Mouse (Mus musculus): ENCODE measurements at regions not wholly inside any gene's neighbourhood (a gene's known extent, or its start where the extent isn't known, plus 50 kb on each side); places are given as distances from the start of the nearest gene placed in this dataset.
"Not testable (repeated sequence)": the region's sequence is repeated elsewhere in the genome, so short reads cannot be mapped to it uniquely, and the experiment has no call there.

DNA sequence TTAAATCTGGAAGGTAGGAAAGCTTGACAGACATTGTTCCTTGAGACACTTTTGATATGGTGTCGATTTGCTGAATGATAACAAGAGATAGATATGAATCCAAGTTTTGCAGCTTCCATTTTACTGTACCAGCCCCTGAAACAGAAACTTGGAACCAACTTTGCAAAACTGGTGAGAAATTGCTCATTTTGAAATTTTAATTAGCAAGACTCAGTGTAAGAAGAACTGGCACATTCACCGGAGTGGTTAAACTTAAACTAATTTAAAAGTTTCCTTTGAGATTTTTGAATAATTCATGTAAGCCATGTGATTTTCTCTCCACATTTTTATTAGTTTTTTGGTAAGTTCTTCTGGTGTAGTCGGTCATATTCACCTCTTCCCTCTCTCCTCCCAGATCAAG lies 85.3 kb downstream of the Slitrk1 start:
- DNase-seq (ENCODE audit: low spot score in 2 of 2): no peak

DNA sequence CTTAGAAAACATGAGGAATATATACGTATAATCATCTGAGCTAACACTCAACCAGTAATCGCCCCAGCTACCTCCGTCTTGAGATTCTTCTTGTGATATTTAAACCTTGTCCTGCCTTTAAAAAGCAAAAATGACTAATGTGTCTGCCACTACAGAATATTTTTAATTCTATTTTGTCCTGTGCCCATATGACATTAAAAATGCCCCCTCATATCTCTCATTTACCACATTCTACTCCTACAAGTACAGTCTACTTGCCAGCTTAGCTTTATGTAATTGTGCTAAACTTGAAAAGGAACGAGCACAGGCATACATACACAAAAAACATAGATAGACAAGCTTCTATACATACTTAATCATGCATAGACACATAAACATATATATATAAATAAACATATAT lies 92.4 kb downstream of the Slitrk1 start:
- no peak for DNase-seq (ENCODE audit: low spot score in 2 of 2)

GRCm38 (mm10) chr14:108819370-108819769 lies 94.6 kb downstream of the Slitrk1 start:
- DNase-seq (ENCODE audit: low spot score in 2 of 2): no peak

GRCm38 (mm10) chr14:108805394-108805982 lies 108.5 kb downstream of the Slitrk1 start:
- peak in 1 of 2 experiments; percentile 6 for DNase-seq (ENCODE audit: low spot score in 2 of 2)

- DNase-seq (ENCODE audit: low spot score in 2 of 2): no peak
Observed at GRCm38 (mm10) chr14:108798884-108799283, 115.1 kb downstream of the Slitrk1 start.

DNA sequence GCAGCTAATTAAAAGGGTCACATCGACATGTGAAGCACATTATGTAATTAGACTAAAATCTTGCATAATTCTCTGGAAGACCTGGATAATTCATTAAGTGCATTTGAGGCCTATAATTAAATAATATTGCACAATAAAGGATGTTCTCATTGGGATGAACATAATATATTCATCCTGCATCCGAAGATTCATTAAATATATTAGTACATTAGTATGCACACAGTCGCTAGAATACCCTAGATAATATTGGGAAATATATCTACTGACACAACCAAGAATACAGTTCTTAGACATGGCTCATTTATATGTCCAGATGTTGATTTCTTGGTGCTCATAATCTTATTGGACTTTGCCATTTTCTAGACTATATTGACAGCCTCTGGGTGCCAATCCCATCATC lies 121.5 kb downstream of the Slitrk1 start:
- DNase-seq (ENCODE audit: low spot score in 2 of 2): no peak

DNA sequence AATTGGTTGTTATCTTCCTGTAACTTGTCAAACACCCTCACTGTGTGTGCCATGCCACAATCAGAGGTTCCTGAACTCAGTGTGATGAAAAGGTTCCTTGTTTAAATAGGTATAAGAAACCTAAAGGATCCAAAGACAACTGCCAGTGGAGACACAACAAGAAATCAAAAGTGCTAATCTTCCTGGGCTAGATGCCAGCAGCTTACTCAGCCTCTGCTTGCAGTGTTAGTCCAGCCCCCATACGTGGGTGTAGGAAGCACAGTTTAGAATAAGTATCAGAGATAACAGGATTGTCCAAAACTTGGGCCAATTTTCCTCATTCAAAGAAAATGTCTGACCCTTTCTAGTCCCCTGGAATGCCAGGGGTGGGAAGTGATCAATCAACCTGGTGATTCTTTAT lies 122.7 kb downstream of the Slitrk1 start:
- peak in 1 of 2 experiments; percentile 33 for DNase-seq (ENCODE audit: low spot score in 2 of 2)

GRCm38 (mm10) chr14:108748730-108749129 lies 165.2 kb downstream of the Slitrk1 start:
- DNase-seq (ENCODE audit: low spot score in 2 of 2): no peak

- no peak for DNase-seq (ENCODE audit: low spot score in 2 of 2)
Observed at GRCm38 (mm10) chr14:108711811-108712210, 202.1 kb downstream of the Slitrk1 start.

DNA sequence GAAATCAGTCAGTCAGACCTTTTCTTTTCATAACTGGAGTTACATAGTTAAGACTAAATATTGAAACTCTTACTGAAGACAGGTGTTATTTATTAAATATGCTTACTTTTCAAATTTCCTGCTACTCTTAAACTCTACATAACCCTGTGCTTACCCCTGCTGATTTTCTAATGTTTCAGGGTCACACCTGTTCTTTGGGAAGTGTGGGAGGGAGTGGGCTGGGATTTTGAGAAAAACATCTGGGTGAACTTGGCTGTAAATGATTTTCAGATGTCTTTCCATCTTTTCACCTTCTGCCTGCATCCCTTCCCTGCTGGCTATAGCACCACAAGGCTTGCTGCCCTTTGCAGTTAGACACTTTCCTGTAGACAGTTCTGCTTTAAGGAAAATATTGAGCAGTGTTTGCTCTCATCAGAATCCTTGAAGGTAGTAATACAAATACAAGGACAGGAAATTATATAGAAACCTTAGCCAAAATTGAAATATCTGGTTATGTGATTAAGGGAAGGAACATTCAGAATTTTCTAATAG lies 204.8 kb downstream of the Slitrk1 start:
- DNase-seq (ENCODE audit: low spot score in 2 of 2): no peak

- DNase-seq (ENCODE audit: low spot score in 2 of 2): not testable (repeated sequence)
Observed at GRCm38 (mm10) chr14:108704662-108705061, 209.3 kb downstream of the Slitrk1 start.

GRCm38 (mm10) chr14:108664864-108665263 lies 249.1 kb downstream of the Slitrk1 start:
- DNase-seq (ENCODE audit: low spot score in 2 of 2): no peak

- DNase-seq (ENCODE audit: low spot score in 2 of 2): no peak
Observed at GRCm38 (mm10) chr14:108638291-108638690, 275.7 kb downstream of the Slitrk1 start.

DNA sequence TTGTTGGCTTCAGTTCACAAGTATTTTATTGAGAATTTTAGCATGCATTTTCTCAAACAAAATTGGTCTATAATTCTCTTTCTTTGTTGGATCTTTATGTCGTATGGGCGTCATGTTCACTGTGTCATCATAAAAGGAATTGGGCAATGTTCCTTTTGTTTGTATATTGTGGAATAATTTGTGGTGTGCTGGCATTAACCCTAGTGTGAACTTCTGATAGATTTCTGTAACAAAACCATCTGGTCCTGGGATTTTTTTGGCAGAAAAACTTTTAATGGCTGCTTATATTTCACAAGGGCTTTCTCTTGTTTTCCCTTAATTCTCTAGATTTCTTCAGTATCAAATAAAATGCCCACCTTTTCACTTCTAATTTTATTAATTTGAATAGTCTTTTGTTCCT lies 278.7 kb downstream of the Slitrk1 start:
- no peak for DNase-seq (ENCODE audit: low spot score in 2 of 2)

DNA sequence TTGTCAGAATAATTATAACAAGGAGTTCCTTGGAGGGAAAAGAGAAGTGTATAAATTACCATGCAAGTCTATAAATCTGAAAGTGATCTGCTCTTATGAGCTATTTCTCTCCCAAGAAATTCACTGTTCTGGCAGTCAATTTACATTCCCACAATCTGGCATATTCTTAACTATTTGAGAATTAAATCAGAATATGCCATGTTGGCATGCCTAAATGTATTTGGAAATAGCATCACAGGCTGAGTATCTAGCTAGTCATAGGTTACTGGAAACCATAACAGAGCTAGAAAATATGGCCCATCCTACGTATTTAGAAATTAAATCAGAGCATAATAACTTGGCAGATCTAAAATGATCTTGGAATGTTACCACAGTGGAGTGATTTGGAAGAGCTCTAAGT lies 303.9 kb downstream of the Slitrk1 start:
- no peak for DNase-seq (ENCODE audit: low spot score in 2 of 2)

All from layer of hippocampus, adult 8-10 months (tissue).